Mouse (Mus musculus): ENCODE measurements around the gene Mgst3.

Gene Mgst3

DNA sequence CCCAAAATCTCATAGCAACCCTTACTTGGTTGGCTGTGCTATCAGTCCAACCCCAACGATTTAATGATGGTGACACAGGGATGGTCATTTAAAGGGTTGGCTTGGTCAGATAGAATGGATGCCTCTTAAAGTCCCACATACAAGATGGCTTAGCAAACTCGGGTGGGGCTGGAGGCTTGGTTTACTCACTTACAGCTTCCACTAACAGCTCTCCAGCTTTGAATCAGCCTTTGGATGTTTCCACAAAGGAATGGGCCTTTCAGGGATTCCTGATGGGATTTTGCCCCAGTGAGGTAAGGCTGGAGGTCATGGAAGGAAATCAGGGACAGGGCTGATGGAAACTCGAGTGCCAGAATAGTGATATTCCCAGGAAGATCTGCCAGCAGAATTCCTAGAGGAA lies 5.8 kb downstream of the Mgst3 start:
- DNase-seq (ENCODE audit: low spot score) = no peak

DNA sequence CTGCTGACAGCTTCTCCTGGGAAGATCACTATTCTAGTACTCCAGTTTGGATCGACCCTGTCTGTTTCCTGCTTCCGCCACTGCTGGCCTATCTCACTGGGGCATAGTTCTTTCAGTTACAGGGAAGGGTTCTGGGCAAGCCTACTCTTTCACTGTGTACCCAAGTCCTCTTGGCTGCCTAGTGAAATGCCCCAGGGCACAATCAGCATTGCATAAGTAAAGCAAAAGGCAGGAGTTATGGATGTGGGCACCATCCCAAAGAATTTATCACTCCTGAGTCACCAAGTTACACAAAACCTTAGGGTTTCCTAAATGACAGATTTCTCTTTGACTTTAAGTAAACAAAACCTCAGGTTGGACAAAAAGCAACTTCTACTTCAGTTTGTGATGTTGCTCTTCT lies 6.3 kb downstream of the Mgst3 start:
- no peak for DNase-seq (ENCODE audit: low spot score)

- DNase-seq (ENCODE audit: low spot score) = no peak
Measured at GRCm38 (mm10) chr1:167386466-167386865, 7.2 kb downstream of the Mgst3 start.

GRCm38 (mm10) chr1:167385636-167386035 lies 8.0 kb downstream of the Mgst3 start:
- no peak for DNase-seq (ENCODE audit: low spot score)

DNA sequence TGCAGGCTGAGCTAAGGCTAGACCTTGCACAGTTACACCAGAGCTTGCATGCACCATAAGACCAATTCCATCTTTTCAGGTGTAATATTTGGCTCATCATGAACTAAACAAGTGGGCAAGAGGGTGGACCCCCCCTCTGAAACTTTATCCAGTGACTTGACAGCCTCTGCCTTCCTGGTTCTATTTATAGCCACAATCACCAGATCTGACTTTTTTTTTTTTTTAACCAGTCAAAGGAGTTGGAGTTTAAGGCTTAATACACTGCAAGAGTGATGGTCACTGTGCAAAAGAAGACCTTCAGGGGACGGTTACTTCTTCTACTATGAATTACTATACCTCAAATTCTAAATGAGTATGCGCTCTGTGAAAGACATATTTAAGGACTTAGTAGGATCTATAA lies 8.4 kb downstream of the Mgst3 start:
- DNase-seq (ENCODE audit: low spot score) = no peak

DNA sequence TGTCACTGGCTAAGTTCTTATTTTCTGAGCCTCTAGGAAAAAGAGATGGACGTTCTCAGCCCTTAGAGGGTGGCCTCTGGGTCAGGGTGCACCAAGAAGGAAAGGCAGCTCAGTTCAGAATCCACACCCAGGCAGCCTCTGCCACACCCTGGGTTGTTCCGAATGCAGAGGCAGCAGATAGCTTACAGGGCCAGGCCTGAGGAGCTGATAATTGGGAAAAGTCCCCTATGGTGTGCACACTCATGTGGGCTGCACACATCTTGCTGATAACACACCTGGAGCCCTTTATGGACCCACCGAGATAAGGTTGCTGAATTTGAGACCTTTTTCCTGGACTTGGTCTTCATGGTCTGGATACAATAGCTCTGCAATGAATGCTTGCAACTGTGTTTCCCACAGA lies 9.5 kb downstream of the Mgst3 start:
- no peak for DNase-seq (ENCODE audit: low spot score)

DNA sequence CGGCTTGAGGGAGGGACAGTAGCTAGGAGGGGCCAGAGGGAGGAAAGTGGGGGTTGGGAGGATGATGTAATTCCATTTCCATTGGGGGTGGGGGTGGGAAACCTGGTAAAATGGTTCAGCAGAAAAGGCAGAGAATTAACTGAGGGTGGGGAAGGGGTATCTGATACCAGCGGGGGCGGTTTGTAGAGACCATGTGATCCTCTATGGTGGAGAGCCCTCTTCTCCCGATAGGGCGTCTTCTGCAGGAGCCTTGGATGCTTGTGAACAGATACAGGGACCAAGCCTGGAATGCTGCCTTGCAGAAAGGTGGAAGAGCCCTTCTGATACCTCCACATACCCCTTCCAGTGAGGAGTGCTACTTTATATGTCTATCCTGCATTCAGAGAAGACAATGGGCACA lies 10.5 kb downstream of the Mgst3 start:
- DNase-seq (ENCODE audit: low spot score) = no peak

GRCm38 (mm10) chr1:167382763-167383162 lies 10.9 kb downstream of the Mgst3 start:
- DNase-seq (ENCODE audit: low spot score) = no peak

DNA sequence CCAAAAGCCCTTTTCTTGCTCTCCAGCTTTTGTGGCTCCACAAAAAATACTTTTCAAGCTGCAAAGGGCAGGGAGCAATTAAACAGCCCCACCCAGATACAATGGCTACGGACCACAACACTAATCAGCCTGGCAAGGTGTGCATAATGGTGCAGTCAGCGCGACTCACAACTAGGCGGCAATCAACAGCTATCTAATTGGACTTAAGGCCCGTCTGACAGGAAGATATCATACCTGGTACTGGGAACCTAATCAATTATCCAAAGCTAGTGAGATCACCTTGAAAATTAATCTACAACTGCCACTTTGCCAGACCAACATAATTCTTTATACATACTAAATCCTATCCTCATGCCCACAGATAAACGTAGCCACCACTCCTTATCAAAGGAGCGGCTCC lies 11.3 kb downstream of the Mgst3 start:
- DNase-seq (ENCODE audit: low spot score) = no peak

GRCm38 (mm10) chr1:167381050-167382015 lies 12.3 kb downstream of the Mgst3 start:
- DNase-seq (ENCODE audit: low spot score) = no peak

GRCm38 (mm10) chr1:167380223-167380622 lies 13.4 kb downstream of the Mgst3 start:
- DNase-seq (ENCODE audit: low spot score) = no peak

DNA sequence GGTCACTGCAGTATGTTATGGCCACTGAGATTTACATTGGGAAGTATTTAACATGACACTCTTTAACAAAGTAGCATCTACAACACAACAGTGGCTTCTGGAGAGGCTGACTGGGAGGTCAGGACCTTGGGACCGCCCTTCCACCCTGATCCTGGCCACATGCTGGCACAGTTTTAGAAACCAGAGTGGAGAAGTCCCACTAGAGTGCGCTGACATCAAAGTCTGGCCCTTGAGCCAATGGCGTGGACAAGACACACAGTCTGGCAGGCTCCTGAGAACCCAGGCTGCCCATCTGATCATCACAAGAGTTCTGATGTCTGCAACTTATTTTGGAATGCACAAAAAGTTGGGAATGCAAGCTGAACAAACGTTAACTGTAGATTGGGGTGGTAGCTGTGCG lies 13.9 kb downstream of the Mgst3 start:
- no peak for DNase-seq (ENCODE audit: low spot score)

DNA sequence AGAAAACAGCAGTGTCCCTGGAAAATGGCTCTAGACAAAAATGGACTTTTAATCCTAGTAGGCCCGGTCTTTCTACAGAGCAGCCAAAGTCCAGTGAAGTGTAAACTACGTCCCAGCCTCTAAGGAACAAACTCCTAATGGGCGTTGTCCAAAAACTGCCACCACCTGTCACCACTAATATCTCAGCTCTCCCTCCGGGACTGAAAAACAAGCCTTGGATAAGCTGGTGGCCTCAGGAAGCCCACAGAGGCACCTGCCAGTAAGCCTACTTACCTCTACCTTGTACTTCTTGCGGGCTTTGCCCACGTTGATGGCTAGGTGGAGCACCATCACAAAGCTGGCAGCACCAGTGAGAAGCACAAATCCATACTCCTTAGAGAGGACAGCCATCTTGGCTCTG lies 15.6 kb downstream of the Mgst3 start:
- DNase-seq (ENCODE audit: low spot score) = no peak

- DNase-seq (ENCODE audit: low spot score) = no peak
Measured at GRCm38 (mm10) chr1:167374942-167375341, 18.7 kb downstream of the Mgst3 start.

DNA sequence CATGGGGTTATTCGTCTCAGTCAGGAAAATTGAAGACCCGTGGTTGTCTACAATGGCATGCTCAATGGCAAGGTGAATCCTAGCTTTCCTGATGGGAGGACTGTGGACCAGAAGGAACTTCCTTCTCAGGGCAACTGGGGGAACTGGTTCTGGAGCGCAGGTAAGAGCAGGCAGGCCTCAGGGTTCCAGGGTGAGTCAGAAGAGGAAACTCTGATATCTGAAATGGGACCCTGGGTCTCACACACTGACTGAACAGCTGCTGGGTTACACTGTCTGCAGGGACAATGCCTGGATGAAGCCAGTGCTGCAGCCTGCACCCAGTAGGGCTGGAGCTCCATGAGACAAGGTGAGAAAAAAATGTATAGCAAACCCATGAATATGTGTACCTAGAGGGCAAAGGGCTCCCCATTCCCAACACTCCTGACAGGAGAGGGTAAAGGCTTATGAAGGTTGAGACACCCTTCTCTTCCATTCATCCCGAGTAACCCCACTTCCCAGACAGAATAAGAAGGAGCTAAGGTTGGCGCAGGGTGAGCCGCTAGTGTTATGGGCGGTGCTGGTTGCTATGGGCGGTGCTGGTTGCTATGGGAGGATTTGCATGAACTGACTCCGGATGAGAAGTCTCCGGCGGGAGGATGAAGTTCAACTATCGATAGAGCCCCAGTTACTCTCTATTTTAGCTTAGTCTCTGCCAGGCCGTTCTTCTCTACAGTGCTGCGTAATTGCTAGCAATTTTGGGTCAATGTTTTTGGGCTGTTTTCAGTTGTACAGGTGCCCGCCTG lies 19.4 kb downstream of the Mgst3 start:
- DNase-seq (ENCODE audit: low spot score) = no peak

- DNase-seq (ENCODE audit: low spot score) = no peak
Measured at GRCm38 (mm10) chr1:167372739-167373138, 20.9 kb downstream of the Mgst3 start.

- peak; percentile 78 for DNase-seq (ENCODE audit: low spot score)
Measured at GRCm38 (mm10) chr1:167369905-167370304, 23.7 kb downstream of the Mgst3 start.

- DNase-seq (ENCODE audit: low spot score) = no peak
Measured at GRCm38 (mm10) chr1:167368513-167368912, 25.1 kb downstream of the Mgst3 start.

DNA sequence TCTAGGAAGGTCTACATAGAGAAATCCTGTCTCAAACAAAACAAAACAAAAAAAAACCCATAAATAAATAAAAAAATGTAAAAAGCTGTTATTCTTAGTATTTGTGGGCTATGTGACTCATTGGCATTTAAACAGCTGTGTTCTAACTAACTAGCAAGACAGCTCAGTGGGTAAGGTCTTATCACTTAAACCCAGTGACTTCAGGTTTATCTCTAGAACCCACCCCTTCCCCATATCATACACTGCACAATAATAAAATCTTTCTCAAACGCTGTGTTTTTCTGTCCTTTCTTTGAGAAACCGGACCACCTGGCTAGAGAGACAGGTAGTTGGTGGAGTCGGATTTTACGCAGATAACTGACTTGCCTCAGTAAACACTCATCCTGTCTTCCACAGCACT lies 25.6 kb downstream of the Mgst3 start:
- no peak for DNase-seq (ENCODE audit: low spot score)

- no peak for DNase-seq (ENCODE audit: low spot score)
Measured at GRCm38 (mm10) chr1:167366621-167367020, 27.0 kb downstream of the Mgst3 start.

- no peak for DNase-seq (ENCODE audit: low spot score)
Measured at GRCm38 (mm10) chr1:167365808-167366207, 27.8 kb downstream of the Mgst3 start.

- DNase-seq (ENCODE audit: low spot score) = no peak
Measured at GRCm38 (mm10) chr1:167363322-167363721, 30.3 kb downstream of the Mgst3 start.

- no peak for DNase-seq (ENCODE audit: low spot score)
Measured at GRCm38 (mm10) chr1:167362819-167363218, 30.8 kb downstream of the Mgst3 start.
